In the genomic region with DNA sequence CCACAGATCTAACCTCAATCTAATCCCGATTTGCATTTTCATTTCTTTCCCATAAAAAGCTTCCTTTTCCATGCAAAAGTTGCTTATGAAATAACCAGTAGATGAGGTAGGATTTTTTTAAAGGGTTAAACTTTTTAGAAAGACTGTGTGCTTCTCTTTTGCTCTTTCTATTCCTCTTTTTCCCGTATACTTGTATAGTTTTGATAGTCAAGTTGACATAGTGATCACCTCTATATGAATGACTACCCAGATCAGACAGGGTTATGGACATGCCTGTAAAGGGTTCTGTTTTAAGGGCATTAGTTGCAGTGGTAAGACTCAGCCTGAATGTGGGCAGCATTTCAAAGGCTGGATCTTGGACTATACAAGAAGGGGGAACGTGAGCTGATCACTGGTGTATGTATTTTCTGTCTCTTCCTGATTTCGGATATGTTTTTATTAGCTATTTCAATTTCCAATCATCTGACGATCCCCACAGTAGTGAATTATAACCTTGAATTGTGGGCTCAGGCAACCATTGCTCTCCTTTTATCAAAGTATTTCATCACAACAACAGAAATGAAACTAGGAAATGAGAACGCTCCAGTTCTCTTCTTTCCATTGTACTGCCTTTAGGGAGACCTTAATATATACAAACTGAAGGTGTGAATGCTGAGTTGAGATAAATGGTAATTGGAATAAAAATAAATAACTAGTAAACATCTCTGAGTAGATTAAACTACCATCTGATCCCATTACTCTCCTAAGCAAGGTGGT, we compare ENCODE assay signal across 34 mouse cellular contexts. TPM values are rescaled to one million over a fixed set of nuclear protein-coding genes. Genes with fewer than 3 reads are reported as not detected.
"Had no signal": no experiment of that assay in that cellular context is flagged by ENCODE, and none has a peak within 500 bp of the region (broad histone marks: within the 10 kb centered on the region; RNA-seq: fewer than 3 reads in every experiment).

No protein-coding gene starts in this region.

- H3K27ac ChIP-seq: limb, embryonic 10.5 days; limb, embryonic 12.5 days; limb, embryonic 13.5 days; limb, embryonic 15.5 days; liver, embryonic 12.5 days; liver, embryonic 13.5 days; liver, embryonic 14.5 days; liver, embryonic 15.5 days; lung, embryonic 15.5 days; macrophage; midbrain, embryonic 10.5 days; midbrain, embryonic 12.5 days; midbrain, embryonic 13.5 days; midbrain, embryonic 15.5 days; neural tube, embryonic 12.5 days had no signal

- ATAC-seq: liver, embryonic 12.5 days; liver, postnatal 0 days; lung, postnatal 0 days; midbrain, embryonic 13.5 days; midbrain, embryonic 15.5 days; midbrain, embryonic 16.5 days had no signal

- H3K4me1 ChIP-seq: limb, embryonic 10.5 days; limb, embryonic 13.5 days; limb, embryonic 15.5 days; liver, embryonic 12.5 days; liver, embryonic 13.5 days; liver, embryonic 15.5 days; lung, embryonic 15.5 days; megakaryocyte, embryonic 14.5 days; midbrain, embryonic 10.5 days; midbrain, embryonic 12.5 days; midbrain, embryonic 13.5 days; midbrain, embryonic 15.5 days; neural tube, embryonic 12.5 days had no signal

- H3K36me3 ChIP-seq: limb, embryonic 10.5 days; limb, embryonic 12.5 days; limb, embryonic 13.5 days; limb, embryonic 15.5 days; liver, embryonic 12.5 days; liver, embryonic 13.5 days; liver, embryonic 15.5 days; lung, embryonic 15.5 days; midbrain, embryonic 10.5 days; midbrain, embryonic 12.5 days; midbrain, embryonic 13.5 days; midbrain, embryonic 15.5 days; neural tube, embryonic 12.5 days had no signal

- H3K4me3 ChIP-seq: limb, embryonic 10.5 days; limb, embryonic 12.5 days; limb, embryonic 13.5 days; limb, embryonic 15.5 days; liver, embryonic 12.5 days; liver, embryonic 13.5 days; liver, embryonic 15.5 days; lung, embryonic 15.5 days; megakaryocyte, embryonic 14.5 days; midbrain, embryonic 10.5 days; midbrain, embryonic 12.5 days; midbrain, embryonic 13.5 days; midbrain, embryonic 15.5 days; myocyte; neural tube, embryonic 12.5 days had no signal

- DNase-seq: left cerebral cortex, postnatal 4 days; liver; liver, embryonic 13.5 days; liver, postnatal 0 days; lung, adult 18-20 months; lung, adult 2 months; lung, embryonic 14.5 days; lung, postnatal 10 days; lung, postnatal 14 days; lung, postnatal 36 days; lung, postnatal 4 days; midbrain, embryonic 14.5 days had no signal

- H3K27me3 ChIP-seq: limb, embryonic 12.5 days; limb, embryonic 13.5 days; limb, embryonic 15.5 days; liver, embryonic 12.5 days; liver, embryonic 13.5 days; liver, embryonic 15.5 days; lung, embryonic 15.5 days; megakaryocyte, embryonic 14.5 days; midbrain, embryonic 12.5 days; midbrain, embryonic 13.5 days; midbrain, embryonic 15.5 days; neural tube, embryonic 12.5 days had no signal

- H3K9me3 ChIP-seq: limb, embryonic 10.5 days; limb, embryonic 12.5 days; limb, embryonic 13.5 days; limb, embryonic 15.5 days; liver, embryonic 12.5 days; liver, embryonic 13.5 days; liver, embryonic 15.5 days; lung, embryonic 15.5 days; midbrain, embryonic 10.5 days; midbrain, embryonic 12.5 days; midbrain, embryonic 13.5 days; midbrain, embryonic 15.5 days; neural tube, embryonic 12.5 days had no signal

- H3K9ac ChIP-seq: limb, embryonic 12.5 days; limb, embryonic 13.5 days; limb, embryonic 15.5 days; liver, embryonic 12.5 days; liver, embryonic 13.5 days; liver, embryonic 14.5 days; liver, embryonic 15.5 days; liver, postnatal 0 days; lung, embryonic 14.5 days; lung, embryonic 15.5 days; midbrain, embryonic 12.5 days; midbrain, embryonic 13.5 days; midbrain, embryonic 15.5 days; neural tube, embryonic 12.5 days had no signal

- H3K4me2 ChIP-seq: limb, embryonic 12.5 days; limb, embryonic 13.5 days; limb, embryonic 15.5 days; liver, embryonic 11.5 days; liver, embryonic 12.5 days; liver, embryonic 13.5 days; liver, embryonic 15.5 days; lung, embryonic 14.5 days; lung, embryonic 15.5 days; midbrain, embryonic 11.5 days; midbrain, embryonic 12.5 days; midbrain, embryonic 13.5 days; midbrain, embryonic 15.5 days; neural tube, embryonic 12.5 days had no signal

RNA-seq across cellular contexts. Expression of gene Tfec, which starts 35.3 kb away (rescaled TPM):
- total RNA-seq: left cerebral cortex, postnatal 36 days; monocyte, adult 5-6 weeks had no signal
- polyA plus RNA-seq: myocyte had no signal
